Mouse (Mus musculus) liver, postnatal 0 days (tissue): ENCODE data around the gene Vsir. TPM values are rescaled to one million over a fixed set of nuclear protein-coding genes. Genes with fewer than 3 reads are reported as not detected.
A peak's percentile ranks its signal among the peaks of the same experiment; 100 is the strongest.

ENCODE experiments used
- ATAC-seq: fragments of 200-750 bp; cut with Nextera tagmentation; 2 replicates; pipeline ENCODE4 v1.8.0; 2017; ENCODE audit warnings: mild to moderate bottlenecking, moderate library complexity
- DNase-seq: peaks from one replicate; pipeline ENCODE4 v3.0.0-alpha.2; 2016
- H3K27ac ChIP-seq: fragments of 300-500 bp; sonication (generic); 2 replicates; pipeline ENCODE4 v1.5.1; 2014; ENCODE audit warnings: antibody characterized with exemption, moderate library complexity, mild to moderate bottlenecking, low read depth
- H3K27me3 ChIP-seq: fragments of 300-500 bp; sonication (generic); 2 replicates; pipeline ENCODE4 v1.6.1; 2014; ENCODE audit warnings: low read length, control low read depth, mixed read lengths; ENCODE audit not compliant: insufficient read depth
- H3K36me3 ChIP-seq: fragments of 300-500 bp; sonication (generic); replicated peaks from 2 replicates; pipeline ENCODE4 v1.6.1; 2014; ENCODE audit warnings: mild to moderate bottlenecking, control low read depth, low read length, moderate library complexity, mixed read lengths; ENCODE audit not compliant: insufficient read depth
- H3K4me1 ChIP-seq: fragments of 300-500 bp; sonication (generic); 2 replicates; pipeline ENCODE4 v1.6.1; 2014; ENCODE audit warnings: antibody characterized with exemption, mild to moderate bottlenecking, control low read depth; ENCODE audit not compliant: insufficient read depth
- H3K4me2 ChIP-seq: fragments of 300-500 bp; sonication (generic); 2 replicates; pipeline ENCODE4 v1.6.1; 2014; ENCODE audit warnings: low read depth, mild to moderate bottlenecking, low read length, moderate library complexity, mixed read lengths
- H3K4me3 ChIP-seq: fragments of 300-500 bp; sonication (generic); 2 replicates; pipeline ENCODE4 v1.5.1; 2014; ENCODE audit warnings: low read depth, low read length
- H3K9ac ChIP-seq: fragments of 300-500 bp; sonication (generic); replicated peaks from 2 replicates; pipeline ENCODE4 v1.6.1; 2014; ENCODE audit warnings: mild to moderate bottlenecking, moderate library complexity
- H3K9me3 ChIP-seq: fragments of 300-500 bp; sonication (generic); 2 replicates; pipeline ENCODE4 v1.6.1; 2016; ENCODE audit warnings: mild to moderate bottlenecking, control low read depth, low read length, mixed read lengths
- CTCF ChIP-seq: sonication (generic); IDR thresholded peaks from 2 replicates; pipeline ENCODE4 v1.5.1; 2016; ENCODE audit warnings: antibody characterized with exemption, low read depth
- EP300 ChIP-seq: IDR thresholded peaks from 2 replicates; pipeline ENCODE4 v1.6.1; 2016; ENCODE audit warnings: antibody characterized with exemption, low read depth, mild to moderate bottlenecking
- WGBS: fragments of 180-500 bp; shearing (Covaris S2); extraction: QIAGEN DNeasy Blood & Tissue Kit; methylation state at CpG from one replicate; pipeline ENCODE4 v1.1.7; 2014; ENCODE audit not compliant: insufficient replicate concordance; 5-methylcytosine and 5-hydroxymethylcytosine counted together
- polyA plus RNA-seq: library from polyadenylated mRNA; unstranded; fragments of >200 nt; fragmentation: Nextera tagmentation; extraction: Ambion mirVana; gene quantifications from 2 replicates; pipeline ENCODE4 v1.2.1, GENCODE M21; 2015

Vsir gene
- polyA plus RNA-seq, 1 experiment from 2014 or later: 11.4 TPM

- ATAC-seq (no peak), DNase-seq (no peak)
- H3K9me3 ChIP-seq: no peaks in the 10 kb centered on the region
- no peak overlapping the region for H3K4me3 ChIP-seq
- peaks cover 8% of the 10 kb centered on the region for H3K4me1 ChIP-seq
- WGBS: 89% methylated on average over 14 of the region's 14 CpGs
- no peak overlapping the region for H3K27ac ChIP-seq
- no peaks in the 10 kb centered on the region for H3K27me3 ChIP-seq
- H3K9ac ChIP-seq: no peak overlapping the region
- no peak overlapping the region for H3K4me2 ChIP-seq
- H3K36me3 ChIP-seq: peaks cover 11% of the 10 kb centered on the region; the same call in 1 of the 2 replicates
- no peak for TF ChIP-seq EP300
- TF ChIP-seq CTCF: no peak
These were observed 11.2 kb downstream of the Vsir start for GRCm38 (mm10) chr10:60357901-60358300.

- H3K4me2 ChIP-seq: no peak overlapping the region
- H3K9me3 ChIP-seq: no peaks in the 10 kb centered on the region
- DNase-seq (no peak), ATAC-seq (no peak)
- peaks cover 8% of the 10 kb centered on the region for H3K4me1 ChIP-seq
- 61% methylated on average over 4 of the region's 4 CpGs for WGBS
- no peak overlapping the region for H3K9ac ChIP-seq
- TF ChIP-seq EP300 (no peak), CTCF (no peak)
- H3K27me3 ChIP-seq: no peaks in the 10 kb centered on the region
- H3K4me3 ChIP-seq: no peak overlapping the region
- H3K36me3 ChIP-seq: peaks cover 14% of the 10 kb centered on the region; the same call in 1 of the 2 replicates
- no peak overlapping the region for H3K27ac ChIP-seq
These were observed 12.1 kb downstream of the Vsir start for GRCm38 (mm10) chr10:60358776-60359175.

GRCm38 (mm10) chr10:60361615-60362309 lies 15.1 kb downstream of the Vsir start:
- H3K9ac ChIP-seq: no peak overlapping the region; the same call in 1 of the 2 replicates
- TF ChIP-seq CTCF (no peak), EP300 (no peak)
- ATAC-seq (peak; percentile 29), DNase-seq (no peak)
- no peaks in the 10 kb centered on the region for H3K27me3 ChIP-seq
- H3K36me3 ChIP-seq: peaks cover 14% of the 10 kb centered on the region; the same call in 1 of the 2 replicates
- H3K4me2 ChIP-seq: 0 out of 2 replicates have a peak overlapping the region, but pooled peaks have one; percentile 9
- no peak overlapping the region for H3K27ac ChIP-seq
- H3K9me3 ChIP-seq: no peaks in the 10 kb centered on the region
- H3K4me1 ChIP-seq: peaks cover 8% of the 10 kb centered on the region
- WGBS: 63% methylated on average over 12 of the region's 12 CpGs
- no peak overlapping the region for H3K4me3 ChIP-seq

- WGBS: 44% methylated on average over 2 of the region's 2 CpGs
- Histone ChIP-seq H3K27me3 (no peaks in the 10 kb centered on the region), H3K4me3 (no peak overlapping the region), H3K4me2 (no peak overlapping the region), H3K9me3 (no peaks in the 10 kb centered on the region), H3K36me3 (peaks cover 14% of the 10 kb centered on the region; the same call in 1 of the 2 replicates), H3K9ac (no peak overlapping the region), H3K4me1 (peaks cover 8% of the 10 kb centered on the region), H3K27ac (0 out of 2 replicates have a peak overlapping the region, but pooled peaks have one; percentile 18)
- ATAC-seq: peak; percentile 44
- TF ChIP-seq EP300 (no peak), CTCF (no peak)
- no peak for DNase-seq
These were observed 15.6 kb downstream of the Vsir start for GRCm38 (mm10) chr10:60362310-60362628.

GRCm38 (mm10) chr10:60363426-60363825 lies 16.8 kb downstream of the Vsir start:
- Histone ChIP-seq H3K4me3 (no peak overlapping the region), H3K27me3 (no peaks in the 10 kb centered on the region), H3K4me2 (no peak overlapping the region), H3K27ac (no peak overlapping the region), H3K9ac (no peak overlapping the region), H3K36me3 (peaks cover 8% of the 10 kb centered on the region; the same call in 1 of the 2 replicates), H3K4me1 (peaks cover 15% of the 10 kb centered on the region), H3K9me3 (no peaks in the 10 kb centered on the region)
- 65% methylated on average over 6 of the region's 6 CpGs for WGBS
- TF ChIP-seq EP300 (no peak), CTCF (no peak)
- ATAC-seq: no peak
- no peak for DNase-seq

- no peak for TF ChIP-seq CTCF
- TF ChIP-seq EP300: no peak
- DNase-seq (no peak), ATAC-seq (0 out of 2 replicates have a peak, but pooled peaks have one; percentile 18)
- Histone ChIP-seq H3K4me3 (no peak overlapping the region), H3K4me1 (peaks cover 32% of the 10 kb centered on the region), H3K27me3 (no peaks in the 10 kb centered on the region), H3K9me3 (no peaks in the 10 kb centered on the region), H3K36me3 (peaks cover 9% of the 10 kb centered on the region; the same call in 1 of the 2 replicates), H3K27ac (peak overlapping the region; percentile 48; the same call in 1 of the 2 replicates), H3K4me2 (no peak overlapping the region), H3K9ac (no peak overlapping the region)
- 30% methylated on average over 2 of the region's 2 CpGs for WGBS
These were observed 20.5 kb downstream of the Vsir start for GRCm38 (mm10) chr10:60367145-60367544.
